Mouse (Mus musculus): ENCODE results near the gene Pih1d1.
A peak's percentile ranks its signal among the peaks of the same experiment; 100 is the strongest.

Pih1d1 gene

DNA sequence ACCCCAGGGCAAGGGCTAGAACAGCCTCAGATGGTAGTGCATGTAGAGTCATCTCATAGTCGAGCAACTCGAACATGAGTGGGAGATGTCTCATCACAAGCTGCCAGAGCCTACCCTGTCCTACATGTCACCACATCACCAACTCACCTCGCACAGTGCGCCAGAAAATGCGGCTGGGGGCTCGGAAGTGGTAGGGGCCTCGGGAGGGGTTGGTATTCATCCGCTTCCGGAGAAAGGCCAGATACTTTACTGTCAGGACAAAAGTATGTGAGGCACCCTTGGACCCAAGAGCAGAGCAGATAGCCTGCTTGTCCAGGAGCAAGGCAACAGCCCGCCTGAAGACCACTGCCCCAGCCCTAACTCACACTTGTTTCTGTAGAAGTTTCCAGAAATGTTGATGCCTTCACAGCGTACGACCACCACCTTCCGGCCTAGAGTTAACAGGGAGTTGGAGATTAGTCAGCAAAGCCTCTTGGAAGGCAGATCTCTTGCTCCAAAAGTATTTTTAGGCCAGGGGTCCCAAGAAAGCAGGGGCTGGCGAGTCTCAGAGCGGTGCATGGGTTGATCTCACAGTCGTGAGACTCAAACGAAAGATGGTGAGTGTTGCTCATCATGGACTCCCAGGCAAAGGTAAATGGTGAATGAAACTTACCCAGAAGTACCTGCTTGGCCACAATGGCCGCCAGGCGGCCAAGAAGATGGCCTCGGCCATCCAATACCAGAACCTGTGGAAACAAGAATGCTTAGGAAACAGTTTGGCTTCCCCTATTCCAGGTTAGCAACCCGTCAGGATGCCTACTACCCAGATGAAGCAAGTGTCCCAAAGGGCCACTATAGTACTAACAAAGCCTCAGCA, 27.0 kb upstream of the Pih1d1 start:
- no peak for DNase-seq (ENCODE audit: low spot score in 2 of 2)

DNA sequence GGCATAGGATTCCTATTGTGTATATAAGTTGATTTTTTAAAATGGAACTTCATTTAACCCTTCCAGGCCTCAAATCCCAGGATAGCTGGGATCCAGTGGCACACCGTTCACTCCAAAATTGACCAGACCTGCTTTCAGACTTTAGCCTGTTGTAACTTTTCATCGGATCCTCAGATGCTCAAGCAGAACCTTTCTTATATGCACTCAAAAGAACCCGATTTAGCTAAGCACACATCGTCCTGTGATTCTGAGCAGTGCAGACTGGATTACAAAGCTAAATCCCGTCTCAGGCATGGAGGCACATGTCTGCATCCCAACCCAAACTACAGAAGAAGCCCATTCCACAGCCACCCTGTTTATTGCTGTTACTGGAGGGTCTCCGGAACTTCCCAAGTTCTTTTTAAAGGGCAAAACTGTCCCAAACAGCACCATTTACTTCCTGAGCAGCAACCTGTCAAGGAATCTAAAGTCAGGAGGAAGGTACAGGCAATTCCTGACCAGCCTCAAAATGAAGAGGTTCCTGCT, 26.3 kb upstream of the Pih1d1 start:
- no peak for DNase-seq (ENCODE audit: low spot score in 2 of 2)

DNA sequence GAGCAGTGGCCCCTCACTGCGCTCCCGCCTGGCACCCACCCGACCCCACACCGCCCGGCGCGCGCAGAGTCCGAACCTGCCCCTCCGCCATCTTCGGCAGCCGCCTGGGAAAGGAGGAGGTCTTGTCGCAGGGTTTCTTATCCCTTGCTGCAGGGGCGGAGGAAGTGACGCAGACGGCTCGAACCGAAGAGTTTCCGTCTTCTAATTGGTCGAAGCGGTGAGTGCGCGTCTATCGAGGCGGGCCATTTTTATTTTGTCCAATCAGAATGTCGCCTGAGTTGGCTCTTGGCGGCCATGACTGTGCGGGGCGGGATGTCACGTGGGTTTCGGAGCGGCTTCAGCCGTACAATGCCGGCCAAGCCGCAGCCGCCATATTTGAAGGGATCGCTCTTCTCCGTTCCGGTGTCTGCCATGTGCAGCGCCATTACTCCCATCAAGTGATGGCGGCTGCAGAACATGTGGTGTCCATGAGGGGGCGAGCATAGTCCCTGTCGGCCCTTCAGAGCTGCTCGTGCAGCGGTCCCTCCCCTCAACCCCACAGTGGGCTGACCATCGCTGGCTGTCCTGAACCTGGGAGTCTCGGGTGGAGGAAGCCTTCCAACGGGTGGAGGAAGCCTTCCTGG, 25.4 kb upstream of the Pih1d1 start, which contains the start of gene Rpl13a:
Gene Rpl13a (minus strand): TSS at position 138 of the 623 bp plus-strand sequence.
- peak; percentile 100 for DNase-seq (ENCODE audit: low spot score in 2 of 2)

DNA sequence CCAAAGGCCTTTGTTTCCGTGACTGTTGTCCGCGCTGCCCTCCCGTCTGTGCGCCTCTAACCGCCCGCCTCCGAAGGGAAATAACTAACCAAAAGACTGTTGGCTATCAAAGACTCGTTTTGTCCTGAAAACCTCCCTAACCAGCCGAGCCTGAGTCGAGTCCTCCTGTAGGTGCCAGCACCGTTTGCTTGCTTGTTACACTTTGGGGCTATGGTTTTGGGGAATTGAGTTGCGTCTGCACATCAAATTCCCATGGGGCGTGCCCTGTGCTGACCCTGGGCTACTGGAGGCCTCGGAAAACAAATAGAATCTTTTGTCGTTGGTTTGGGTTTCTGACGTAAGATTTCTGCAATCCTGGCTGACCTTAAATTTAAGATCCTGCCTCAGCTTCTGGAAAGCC, 24.8 kb upstream of the Pih1d1 start:
- DNase-seq (ENCODE audit: low spot score in 2 of 2): peak in 1 of 2 experiments; percentile 60

DNA sequence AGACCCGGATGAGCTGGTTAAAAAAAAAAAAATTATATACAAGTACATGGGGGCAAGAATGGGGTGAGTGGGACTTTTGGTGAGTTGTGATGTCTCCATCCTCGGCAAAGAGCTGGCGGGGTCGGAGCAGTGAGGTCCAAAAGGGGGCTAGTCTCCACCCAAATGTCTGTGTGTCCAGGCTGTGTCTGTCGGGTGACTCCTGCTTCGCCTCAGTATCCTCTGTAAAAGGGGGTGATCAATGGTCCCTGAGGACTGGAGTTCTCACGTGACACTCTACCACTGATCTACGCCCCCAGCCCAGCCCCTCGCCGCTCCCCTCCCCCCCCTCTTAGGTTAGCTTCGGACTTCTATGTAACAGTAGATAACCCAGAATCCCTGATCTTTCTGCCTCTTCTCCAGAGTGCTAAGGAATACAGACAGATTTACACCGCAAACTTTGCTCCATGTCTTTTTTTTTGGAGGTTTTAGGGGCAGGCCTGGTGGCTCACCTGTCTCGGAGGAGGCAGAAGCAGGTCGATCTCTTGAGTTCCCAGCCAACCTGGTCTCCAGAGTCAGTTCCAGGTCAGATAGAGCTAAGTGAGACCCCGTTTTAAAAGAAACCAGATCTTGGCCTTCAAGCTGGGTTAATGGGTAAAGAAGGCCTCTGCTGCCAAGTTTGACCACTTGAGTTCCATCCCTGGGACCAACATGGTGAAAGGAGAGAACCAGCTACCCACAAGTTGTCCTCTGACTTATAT, 24.2 kb upstream of the Pih1d1 start:
- no peak for DNase-seq (ENCODE audit: low spot score in 2 of 2)

DNA sequence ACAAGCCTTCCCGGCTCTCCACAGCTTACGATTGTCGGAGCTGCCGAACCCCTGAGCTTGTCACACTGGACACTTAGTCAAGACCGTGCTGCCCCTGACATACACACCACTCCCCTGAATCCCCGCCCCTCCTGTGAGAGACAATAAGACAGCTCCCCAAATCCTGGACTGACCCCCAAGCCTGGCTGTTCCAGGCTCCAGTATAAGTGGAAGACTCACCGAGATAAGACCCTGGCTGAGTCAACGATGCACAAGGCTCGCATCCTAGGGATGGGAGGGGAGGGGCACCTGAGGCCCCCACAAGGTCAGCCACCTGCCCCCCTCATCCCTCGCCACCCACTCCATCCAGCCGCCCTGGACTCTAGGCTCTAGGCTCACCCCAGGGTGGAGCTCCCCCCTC, 22.3 kb upstream of the Pih1d1 start:
- no peak for DNase-seq (ENCODE audit: low spot score in 2 of 2)

DNA sequence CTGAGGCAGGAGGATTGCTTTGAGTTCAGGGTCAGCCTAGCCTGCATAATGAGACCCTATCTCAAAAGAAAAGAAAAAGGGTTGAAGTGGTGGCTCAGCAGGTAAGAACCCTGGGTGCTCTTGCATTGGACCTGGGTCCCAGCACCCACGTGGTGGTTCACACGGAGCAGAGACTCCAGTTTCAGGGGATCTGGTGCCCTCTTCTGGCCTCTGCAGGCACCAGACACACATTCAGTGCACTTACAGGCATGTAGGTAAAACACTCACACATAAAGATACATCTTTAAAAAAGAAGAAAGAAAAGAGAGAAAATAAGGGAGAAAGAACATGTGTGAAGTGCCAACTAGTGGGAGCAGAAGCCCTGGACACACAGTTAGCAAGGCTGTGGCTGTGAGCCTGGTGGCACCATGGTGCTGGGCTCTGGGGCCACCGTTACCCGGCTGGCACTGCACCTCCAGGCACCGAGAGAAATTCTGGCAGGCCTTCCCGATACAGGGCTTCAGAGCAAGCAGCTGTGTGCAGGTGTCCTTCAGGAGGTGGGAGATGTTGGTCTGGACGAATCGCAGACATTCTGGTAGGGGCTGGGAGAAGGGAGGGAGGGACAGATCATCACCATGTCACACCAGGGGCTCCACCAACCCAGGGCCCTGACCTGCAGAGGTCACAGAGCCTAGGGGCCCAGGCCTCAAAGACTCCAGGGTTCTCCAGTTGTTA, 20.5 kb upstream of the Pih1d1 start:
- DNase-seq (ENCODE audit: low spot score in 2 of 2): no peak

DNA sequence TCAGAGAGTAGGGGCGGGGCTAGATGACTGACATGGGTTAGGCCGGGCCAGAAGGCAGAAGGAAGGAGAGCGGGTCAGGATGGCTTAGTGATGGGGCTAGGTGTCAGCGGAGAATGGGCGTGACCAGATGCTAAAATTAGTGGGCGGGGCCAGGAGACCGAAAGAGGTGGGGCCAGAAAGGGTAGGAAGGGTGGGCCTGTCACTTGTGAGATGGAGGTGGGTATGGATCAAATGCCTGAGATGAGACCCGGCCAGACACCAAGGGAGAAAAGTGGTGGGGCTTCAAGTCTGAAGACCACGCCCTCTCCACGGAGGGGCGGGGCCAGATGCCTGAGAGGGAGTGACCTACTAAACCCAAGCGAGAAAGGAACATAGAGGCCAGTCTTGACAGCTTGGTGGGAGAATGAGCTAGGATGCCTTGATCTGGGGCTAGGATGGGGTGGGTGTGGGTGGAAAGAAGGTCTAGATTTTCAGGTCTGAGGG, 19.5 kb upstream of the Pih1d1 start:
- DNase-seq (ENCODE audit: low spot score in 2 of 2): no peak

DNA sequence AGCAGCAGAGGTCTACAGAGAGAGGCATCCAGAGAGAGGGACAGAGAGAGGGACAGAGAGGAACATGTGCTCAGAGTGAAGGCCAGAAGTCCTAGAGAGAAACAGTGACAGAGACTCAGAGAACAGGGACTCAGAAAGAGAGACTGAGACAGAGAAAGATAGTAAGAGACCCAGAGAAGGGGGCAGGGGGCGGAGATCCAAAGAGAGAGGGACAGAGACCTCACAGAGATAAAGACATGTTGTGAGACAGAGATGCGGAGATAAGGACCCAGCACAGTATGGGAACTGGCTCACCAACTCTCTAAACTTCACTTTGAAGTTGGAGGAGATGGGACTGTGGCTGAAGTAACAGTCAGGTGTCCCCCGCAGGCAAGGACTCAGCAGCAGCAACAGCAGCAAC, 18.7 kb upstream of the Pih1d1 start:
- no peak for DNase-seq (ENCODE audit: low spot score in 2 of 2)

DNA sequence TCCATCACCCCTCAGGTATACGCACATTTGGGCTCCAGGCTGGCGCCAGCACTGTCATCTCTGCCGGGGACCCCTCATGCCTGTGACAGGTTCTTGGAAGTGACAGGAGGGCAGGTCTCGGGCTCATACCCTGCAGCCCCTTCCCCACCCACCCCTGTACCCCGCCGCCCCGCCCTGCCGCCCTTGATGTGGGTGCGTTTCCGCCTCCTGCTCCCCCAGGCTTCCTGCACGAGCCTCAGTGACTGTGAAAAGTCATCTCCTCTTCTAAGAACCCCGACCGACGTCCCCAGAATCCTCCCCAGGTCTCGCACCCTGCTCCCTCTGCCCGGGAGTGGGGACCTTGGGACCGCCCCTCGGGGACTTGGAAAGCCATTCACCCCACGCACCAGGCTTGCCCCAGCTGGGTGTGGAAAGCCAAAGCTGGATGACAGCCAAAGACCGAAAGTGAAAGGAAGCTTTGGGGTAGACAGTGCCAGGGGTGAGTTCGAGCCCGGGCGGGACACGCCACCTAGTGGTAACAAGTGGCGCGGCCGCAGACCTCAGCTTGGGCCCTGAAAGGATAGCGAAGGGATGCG, 18.0 kb upstream of the Pih1d1 start, which contains the start of the genes Gm45713 and Flt3l:
Gene Gm45713 (minus strand): TSS at position 239 of the 575 bp plus-strand sequence.
Gene Flt3l (minus strand): TSS at position 440 of the 575 bp plus-strand sequence.
- peak; percentile 95 to 96 for DNase-seq (ENCODE audit: low spot score in 2 of 2)

DNA sequence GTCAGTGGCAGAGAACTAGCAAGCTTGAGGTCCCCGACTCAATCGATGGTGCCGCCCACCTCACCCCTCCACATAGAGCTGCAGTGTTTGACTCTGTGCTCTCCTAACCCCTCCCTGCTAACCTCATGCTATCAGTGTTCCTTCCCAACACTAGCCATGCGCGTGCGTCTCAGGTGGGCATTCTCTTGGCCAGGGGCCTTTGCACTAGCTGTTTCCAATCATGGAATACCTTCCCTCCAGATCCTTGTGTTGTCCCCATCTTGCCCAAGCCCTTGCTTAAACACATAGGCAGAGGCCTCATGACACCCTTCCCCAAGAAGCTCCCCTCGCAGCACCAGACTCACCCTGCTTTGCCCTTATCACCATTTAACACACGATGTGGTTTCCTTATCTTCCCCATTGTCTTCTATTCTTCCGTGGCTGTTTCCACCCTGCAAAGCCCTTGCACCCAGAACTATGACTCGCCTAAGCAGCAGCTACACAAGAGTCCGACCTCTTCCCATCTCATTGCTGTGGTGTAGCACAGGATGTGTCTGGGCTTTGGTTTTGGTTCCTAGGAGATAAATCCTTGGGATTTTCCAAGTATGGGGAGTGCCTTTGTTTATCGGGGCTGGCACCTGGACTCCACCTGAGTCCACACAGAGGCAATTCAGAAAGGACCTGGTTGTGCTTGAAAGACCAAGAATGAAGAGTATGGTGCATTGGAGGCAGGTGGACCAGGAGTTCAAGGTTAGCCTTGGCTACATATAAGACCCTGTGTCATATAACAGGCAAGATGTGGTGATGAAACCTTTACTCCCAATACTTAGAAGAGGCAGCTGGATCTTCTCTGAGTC, 16.7 kb upstream of the Pih1d1 start:
- DNase-seq (ENCODE audit: low spot score in 2 of 2): no peak

DNA sequence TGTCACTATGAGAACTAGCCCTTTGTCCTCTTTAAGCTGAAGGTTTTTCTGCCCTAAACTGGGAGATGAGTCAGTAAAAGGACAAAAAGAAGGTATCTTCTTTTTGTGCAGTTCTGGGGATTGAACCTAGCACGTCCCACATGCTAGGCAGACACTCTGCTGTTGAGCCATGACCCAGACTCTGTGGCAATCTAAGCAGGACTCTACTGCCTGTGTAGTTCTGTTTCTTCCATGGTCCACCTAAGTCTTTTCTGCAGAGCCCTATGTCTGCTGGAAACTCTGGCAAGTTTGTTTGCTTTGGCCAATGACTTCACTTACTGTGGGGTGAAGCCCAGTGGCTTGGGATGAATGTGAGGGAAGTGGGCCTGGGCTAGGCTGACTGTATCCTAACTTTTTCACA, 15.7 kb upstream of the Pih1d1 start:
- no peak for DNase-seq (ENCODE audit: low spot score in 2 of 2)

DNA sequence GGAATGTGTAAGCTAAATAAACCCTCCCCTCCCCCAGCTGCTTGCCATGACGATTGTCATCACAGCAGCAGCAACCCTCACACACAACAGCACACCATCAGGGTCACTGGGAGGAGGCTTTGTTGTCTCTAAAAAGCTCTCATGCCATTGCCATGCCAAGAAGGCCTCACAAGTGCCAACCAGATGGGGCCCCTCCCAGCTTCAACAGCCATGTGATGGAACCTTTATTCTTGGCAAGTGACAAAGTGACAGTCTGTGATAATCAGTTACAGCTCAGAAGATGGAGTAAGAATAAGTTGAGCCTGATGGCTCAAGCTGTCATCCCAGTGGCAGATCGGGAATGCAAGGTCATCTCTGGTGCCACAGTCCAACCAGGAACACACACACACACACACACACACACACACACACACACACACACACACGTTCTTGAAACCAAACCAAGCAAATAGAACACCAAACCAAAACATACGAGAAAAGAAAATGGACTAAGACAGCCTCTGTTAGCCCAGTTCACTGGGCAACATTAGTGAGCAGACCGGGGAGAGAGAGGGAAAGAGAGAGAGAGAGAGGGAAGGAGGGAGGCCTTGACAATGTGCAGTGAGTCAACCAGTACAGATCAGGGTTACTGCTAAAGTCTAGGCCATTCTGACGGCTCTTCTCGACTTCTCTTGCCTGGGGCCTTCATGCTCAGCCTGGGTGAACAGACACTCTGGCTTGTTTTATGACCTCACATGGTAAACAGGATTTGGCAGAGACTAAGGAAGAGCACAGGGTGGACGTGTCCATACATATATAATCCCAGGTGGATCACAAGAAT, 14.0 kb upstream of the Pih1d1 start:
- DNase-seq (ENCODE audit: low spot score in 2 of 2): no peak

DNA sequence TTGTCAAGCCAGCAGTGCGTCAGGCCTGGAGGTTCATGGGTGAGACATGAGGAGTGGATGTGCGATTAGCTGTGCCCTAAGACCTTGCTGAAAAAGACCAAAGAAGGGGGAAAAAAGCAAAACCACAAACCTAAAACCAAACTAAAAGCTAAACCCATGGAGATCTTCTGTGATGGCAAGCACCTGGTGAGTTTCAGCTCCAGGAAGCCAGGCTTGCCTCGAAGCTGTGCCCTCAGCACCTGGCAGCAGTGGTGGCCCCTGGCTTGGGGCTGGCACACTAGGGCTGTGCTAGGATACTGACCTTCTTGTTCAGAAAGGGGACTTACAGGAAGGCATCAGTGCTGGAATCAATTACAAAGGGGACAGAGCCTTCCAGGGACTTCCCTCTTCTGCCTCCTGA, 12.8 kb upstream of the Pih1d1 start:
- DNase-seq (ENCODE audit: low spot score in 2 of 2): no peak

DNA sequence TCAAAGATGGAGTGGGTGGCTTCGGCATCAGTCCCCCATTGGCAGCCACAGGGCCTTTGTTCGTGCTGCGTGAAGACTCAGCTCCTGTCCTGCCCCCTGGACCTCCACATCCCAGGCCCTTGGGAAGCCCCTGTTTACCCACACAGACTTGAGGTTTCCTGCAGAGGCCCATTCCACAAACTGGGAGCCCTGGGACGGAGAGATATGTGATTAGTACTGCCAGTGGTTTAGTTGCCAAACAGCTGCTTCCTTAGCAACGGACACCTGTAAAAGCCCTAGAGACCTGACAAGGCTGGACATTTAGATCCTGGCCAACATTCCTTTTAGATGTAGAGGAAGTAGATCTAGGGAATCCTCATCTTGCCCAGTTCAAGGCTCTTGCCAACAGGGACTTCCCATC, 12.2 kb upstream of the Pih1d1 start:
- DNase-seq (ENCODE audit: low spot score in 2 of 2): no peak

DNA sequence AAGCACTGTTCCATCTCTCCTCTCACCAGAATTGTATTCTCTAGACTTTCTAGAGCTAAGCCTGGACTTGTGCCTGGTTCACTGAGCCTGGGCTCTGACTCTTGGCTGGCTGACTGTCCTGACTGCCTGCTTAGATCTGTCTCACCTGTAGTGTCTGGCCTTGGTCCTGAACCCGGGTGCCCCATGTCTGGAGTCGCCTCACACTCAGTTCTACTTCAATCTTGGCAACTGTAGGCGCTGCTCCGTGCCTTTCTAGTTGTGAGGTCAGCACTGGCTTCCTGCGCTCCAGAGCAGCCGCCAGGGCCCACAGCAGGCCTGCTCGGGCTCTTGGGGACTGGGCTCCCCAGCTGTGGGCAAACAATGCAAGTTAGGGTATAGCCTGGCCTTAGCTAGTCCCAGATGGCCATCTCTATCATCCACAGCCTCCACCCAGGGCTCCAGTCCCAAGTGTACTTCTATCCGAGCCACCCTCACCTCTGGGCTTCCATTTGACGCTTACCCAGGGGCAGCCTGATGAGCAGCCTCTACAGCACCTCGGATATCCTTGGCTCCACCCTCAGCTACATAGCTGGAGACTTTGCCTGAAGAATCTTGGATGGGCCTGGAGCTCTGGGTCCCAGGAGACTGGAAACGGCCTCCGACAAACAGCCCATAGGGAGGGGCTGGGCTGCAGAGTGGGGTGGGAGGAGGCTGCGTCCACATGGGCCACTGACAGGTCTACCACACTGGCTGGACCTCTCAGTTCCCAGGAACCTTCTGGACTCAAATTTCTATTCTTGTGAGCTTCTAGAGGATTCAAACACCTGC, 9.5 kb upstream of the Pih1d1 start:
- peak; percentile 59 to 70 for DNase-seq (ENCODE audit: low spot score in 2 of 2)

DNA sequence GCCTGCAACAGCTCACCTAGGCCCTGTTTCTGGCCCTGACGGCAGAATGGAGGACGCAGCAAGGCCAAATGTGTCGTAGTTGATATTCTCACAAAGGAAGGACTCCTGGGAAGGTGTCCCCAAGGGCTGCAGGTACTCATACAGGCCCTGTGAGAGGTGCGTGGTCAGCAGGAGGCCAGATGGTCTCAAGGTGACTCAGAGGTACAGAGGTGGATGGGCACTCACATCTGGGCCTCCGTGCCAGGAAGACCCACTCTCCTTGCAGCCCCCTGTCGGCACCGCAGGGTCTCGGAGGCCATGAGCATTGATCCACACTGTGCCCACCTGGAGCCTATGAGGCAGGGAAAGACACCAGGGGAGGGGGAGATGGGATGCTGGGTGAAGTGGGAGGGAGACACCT, 8.6 kb upstream of the Pih1d1 start:
- DNase-seq (ENCODE audit: low spot score in 2 of 2): no peak

DNA sequence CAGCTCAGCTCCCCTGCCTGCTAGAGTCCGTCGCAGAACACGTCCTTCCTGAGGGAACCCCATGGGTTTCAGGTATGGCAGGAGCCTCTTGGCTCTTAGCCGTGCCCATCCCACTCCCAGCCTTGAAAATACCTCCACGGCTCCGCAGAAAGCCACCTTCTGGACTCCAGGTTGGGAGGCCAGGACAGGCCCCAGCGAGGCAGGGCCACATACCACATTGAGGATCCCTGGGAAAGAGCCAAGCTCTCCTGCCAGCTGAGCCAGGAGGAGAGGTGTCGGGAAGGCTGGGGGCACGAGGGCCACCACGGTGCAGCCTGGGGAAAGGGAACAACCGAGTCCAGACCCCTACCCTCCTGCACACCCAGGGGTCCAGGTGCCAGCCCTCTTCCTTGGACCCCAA, 6.8 kb upstream of the Pih1d1 start:
- DNase-seq (ENCODE audit: low spot score in 2 of 2): no peak
